Mouse (Mus musculus): Measurements from ENCODE around the gene Lgr4.

DNA sequence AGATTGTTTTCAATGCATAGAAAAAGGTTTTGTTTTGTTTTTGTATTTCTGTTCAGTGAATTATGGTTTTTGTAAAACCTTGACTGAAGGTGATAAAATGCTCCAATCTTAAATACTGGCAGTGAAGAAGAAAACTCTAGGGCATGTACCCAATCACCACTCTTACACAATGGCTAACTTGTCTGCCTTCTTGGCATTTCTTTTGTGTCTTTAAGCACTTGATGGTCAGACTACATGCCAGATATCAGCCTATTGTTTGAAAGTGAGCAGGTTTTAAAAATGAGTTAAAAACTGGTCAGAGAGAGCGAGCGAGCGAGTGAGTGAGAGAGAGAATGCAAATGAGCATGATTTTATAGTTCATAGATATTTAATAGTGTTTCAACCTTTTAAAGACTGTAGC is 6.5 kb downstream of the Lgr4 start:
- TF ChIP-seq GATA1 (IDR thresholded peaks at IDR 0.05; ENCODE audit: borderline replicate concordance, low read length) (no peak), FLI1 (IDR thresholded peaks at IDR 0.05; ENCODE audit: low read length) (no peak)

Data from megakaryocyte, embryonic 14.5 days (primary cell).